Mouse (Mus musculus): ENCODE measurements around the gene Zranb2.

Gene Zranb2

GRCm38 (mm10) chr3:157578469-157579170, 44.7 kb downstream of the Zranb2 start:
- no peak for DNase-seq (ENCODE audit: low spot score)

GRCm38 (mm10) chr3:157579376-157579775, 45.4 kb downstream of the Zranb2 start:
- no peak for DNase-seq (ENCODE audit: low spot score)

- no peak for DNase-seq (ENCODE audit: low spot score)
Observed at GRCm38 (mm10) chr3:157580299-157580698, 46.3 kb downstream of the Zranb2 start.

DNA sequence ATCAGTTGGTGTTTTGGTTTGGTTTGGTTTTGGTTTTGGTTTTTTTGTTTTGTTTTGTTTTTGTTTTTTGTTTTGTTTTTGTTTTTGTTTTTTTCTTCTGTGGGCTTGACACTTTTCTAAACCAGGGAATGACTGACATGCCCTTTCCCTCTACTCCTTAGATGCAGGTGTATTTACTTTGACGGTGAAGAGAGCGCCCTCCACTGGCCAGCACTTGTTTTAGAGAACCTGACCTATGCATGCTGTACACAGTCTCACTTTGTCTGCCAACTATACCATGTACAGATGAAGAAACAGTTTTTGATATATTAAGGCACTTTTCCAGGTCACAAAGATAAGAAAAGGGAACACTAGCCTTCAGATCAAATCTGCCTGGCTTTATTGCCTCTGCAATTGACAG, 47.8 kb downstream of the Zranb2 start:
- DNase-seq (ENCODE audit: low spot score), result no peak

- peak; percentile 70 for DNase-seq (ENCODE audit: low spot score)
Observed at GRCm38 (mm10) chr3:157582626-157583405, 48.9 kb downstream of the Zranb2 start.

GRCm38 (mm10) chr3:157597837-157598379, 63.9 kb downstream of the Zranb2 start:
- DNase-seq (ENCODE audit: low spot score), result no peak

Data from retina, embryonic 14.5 days (tissue).